Mouse (Mus musculus) midbrain, embryonic 15.5 days (tissue): ENCODE measurements around the gene Dpp6. TPM values are rescaled to one million over a fixed set of nuclear protein-coding genes. Genes with fewer than 3 reads are reported as not detected.

ENCODE experiments used
- ATAC-seq: fragments of 200-750 bp; cut with Nextera tagmentation; replicated peaks from 2 replicates; pipeline ENCODE4 v1.8.0; 2017; ENCODE audit warnings: moderate TSS enrichment
- H3K27ac ChIP-seq: fragments of 300-500 bp; sonication (generic); 2 replicates; pipeline ENCODE4 v1.5.1; 2015; ENCODE audit warnings: mild to moderate bottlenecking, inconsistent platforms
- H3K27me3 ChIP-seq: fragments of 300-500 bp; sonication (generic); replicated peaks from 2 replicates; pipeline ENCODE4 v1.6.1; 2015; ENCODE audit warnings: inconsistent platforms
- H3K36me3 ChIP-seq: fragments of 300-500 bp; sonication (generic); replicated peaks from 2 replicates; pipeline ENCODE4 v1.6.1; 2015; ENCODE audit warnings: inconsistent platforms
- H3K4me1 ChIP-seq: fragments of 300-500 bp; sonication (generic); 2 replicates; pipeline ENCODE4 v1.6.1; 2015; ENCODE audit warnings: inconsistent platforms
- H3K4me2 ChIP-seq: fragments of 300-500 bp; sonication (generic); 2 replicates; pipeline ENCODE4 v1.6.1; 2015; ENCODE audit warnings: inconsistent platforms, mild to moderate bottlenecking, moderate library complexity
- H3K4me3 ChIP-seq: fragments of 300-500 bp; sonication (generic); 2 replicates; pipeline ENCODE4 v1.5.1; 2015; ENCODE audit warnings: mild to moderate bottlenecking, inconsistent platforms
- H3K9ac ChIP-seq: fragments of 300-500 bp; sonication (generic); 2 replicates; pipeline ENCODE4 v1.6.1; 2015; ENCODE audit warnings: mild to moderate bottlenecking, inconsistent platforms
- H3K9me3 ChIP-seq: fragments of 300-500 bp; sonication (generic); 2 replicates; pipeline ENCODE4 v1.6.1; 2016; ENCODE audit warnings: inconsistent platforms
- WGBS: fragments of 180-500 bp; shearing (Covaris S2); methylation state at CpG from one replicate; pipeline ENCODE4 v1.1.7; 2015; ENCODE audit warnings: mixed read lengths; 5-methylcytosine and 5-hydroxymethylcytosine counted together
- polyA plus RNA-seq: library from polyadenylated mRNA; unstranded; fragments of >200 nt; fragmentation: Nextera tagmentation; extraction: Ambion mirVana; gene quantifications from 2 replicates; pipeline ENCODE4 v1.2.1, GENCODE M21; 2015

The Dpp6 gene
- polyA plus RNA-seq, 1 experiment from 2014 or later, result 88.3 TPM

- H3K27ac ChIP-seq, result no peak overlapping the region
- H3K36me3 ChIP-seq, result 0 out of 2 replicates have a peak, but pooled peaks cover 11% of the 10 kb centered on the region
- H3K4me1 ChIP-seq, result no peaks in the 10 kb centered on the region
- no peak overlapping the region for H3K4me2 ChIP-seq
- H3K4me3 ChIP-seq, result no peak overlapping the region
- no peaks in the 10 kb centered on the region for H3K27me3 ChIP-seq
- WGBS, result 26% methylated on average over 2 of the region's 2 CpGs
- no peaks in the 10 kb centered on the region for H3K9me3 ChIP-seq
- no peak overlapping the region for H3K9ac ChIP-seq
- no peak for ATAC-seq
These were observed 907.5 kb downstream of the Dpp6 start for GRCm38 (mm10) chr5:27724460-27724859.

DNA sequence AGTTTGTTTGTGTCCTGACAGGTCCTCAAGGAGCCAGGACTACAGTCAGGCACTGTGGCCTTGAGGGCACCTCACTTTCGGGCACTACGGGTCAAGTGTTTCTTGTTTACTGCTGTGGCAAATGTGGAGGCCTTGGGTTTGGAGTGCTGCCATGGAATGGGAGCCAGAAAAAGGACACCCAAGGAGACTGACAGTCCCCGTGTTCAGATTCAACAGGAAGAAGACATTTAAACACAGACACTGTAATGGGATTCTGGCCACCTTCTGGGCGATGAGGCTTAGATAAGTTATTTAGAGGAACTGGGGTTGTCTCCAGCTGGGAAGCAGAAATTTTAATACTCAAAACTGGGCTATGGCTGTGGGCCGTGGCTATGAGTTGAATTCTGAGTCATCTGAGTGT lies 913.7 kb downstream of the Dpp6 start:
- Histone ChIP-seq H3K9ac (no peak overlapping the region), H3K4me2 (no peak overlapping the region), H3K36me3 (0 out of 2 replicates have a peak, but pooled peaks cover 7% of the 10 kb centered on the region), H3K27ac (no peak overlapping the region), H3K9me3 (peaks cover 3% of the 10 kb centered on the region; the same call in 1 of the 2 replicates), H3K4me1 (0 out of 2 replicates have a peak, but pooled peaks cover 5% of the 10 kb centered on the region), H3K27me3 (no peaks in the 10 kb centered on the region), H3K4me3 (no peak overlapping the region)
- WGBS, result 77% methylated on average over 5 of the region's 5 CpGs
- no peak for ATAC-seq

GRCm38 (mm10) chr5:27731392-27731791 lies 914.4 kb downstream of the Dpp6 start:
- Histone ChIP-seq H3K27ac (no peak overlapping the region), H3K9me3 (peaks cover 3% of the 10 kb centered on the region; the same call in 1 of the 2 replicates), H3K4me2 (no peak overlapping the region), H3K36me3 (0 out of 2 replicates have a peak, but pooled peaks cover under 1% of the 10 kb centered on the region), H3K27me3 (no peaks in the 10 kb centered on the region), H3K9ac (no peak overlapping the region), H3K4me1 (0 out of 2 replicates have a peak, but pooled peaks cover 5% of the 10 kb centered on the region), H3K4me3 (no peak overlapping the region)
- WGBS, result 67% methylated on average over 1 of the region's 1 CpGs
- ATAC-seq, result no peak

- H3K9ac ChIP-seq, result no peak overlapping the region
- H3K27ac ChIP-seq, result peak overlapping the region; percentile 18
- H3K4me3 ChIP-seq, result no peak overlapping the region
- H3K9me3 ChIP-seq, result peaks cover 3% of the 10 kb centered on the region; the same call in 1 of the 2 replicates
- WGBS, result 58% methylated on average over 5 of the region's 5 CpGs
- H3K27me3 ChIP-seq, result no peaks in the 10 kb centered on the region
- H3K4me1 ChIP-seq, result 0 out of 2 replicates have a peak, but pooled peaks cover 5% of the 10 kb centered on the region
- no peaks in the 10 kb centered on the region for H3K36me3 ChIP-seq
- H3K4me2 ChIP-seq, result no peak overlapping the region
- peak; percentile 27; the same call in 1 of the 2 replicates for ATAC-seq
These were observed 915.4 kb downstream of the Dpp6 start for GRCm38 (mm10) chr5:27732288-27732868.

DNA sequence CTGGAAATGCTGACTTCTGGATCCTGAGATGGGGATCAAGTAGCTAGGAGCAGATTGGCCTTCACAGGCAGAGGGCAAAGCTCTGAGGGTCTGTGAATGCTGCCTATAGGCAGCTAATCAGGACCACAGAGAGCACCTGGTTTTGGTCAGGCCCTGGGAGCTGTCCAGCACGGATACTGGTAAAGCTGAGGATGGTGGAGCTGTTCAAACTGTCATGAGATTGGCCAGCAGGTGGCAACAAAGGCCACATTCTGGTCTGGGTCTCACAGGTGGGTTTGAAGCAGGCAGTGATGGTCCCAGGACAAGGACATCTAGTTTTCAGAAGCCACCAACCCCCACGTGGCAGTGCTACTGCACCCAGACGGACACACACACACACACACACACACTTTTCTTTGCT lies 920.2 kb downstream of the Dpp6 start:
- peak; percentile 55; the same call in 1 of the 2 replicates for ATAC-seq
- H3K27ac ChIP-seq, result no peak overlapping the region
- H3K4me2 ChIP-seq, result no peak overlapping the region
- H3K27me3 ChIP-seq, result no peaks in the 10 kb centered on the region
- whole genome bisulfite sequencing, result 9% methylated on average over 3 of the region's 3 CpGs
- no peak overlapping the region for H3K4me3 ChIP-seq
- peaks cover 3% of the 10 kb centered on the region; the same call in 1 of the 2 replicates for H3K36me3 ChIP-seq
- peaks cover 3% of the 10 kb centered on the region; the same call in 1 of the 2 replicates for H3K9me3 ChIP-seq
- H3K4me1 ChIP-seq, result 0 out of 2 replicates have a peak, but pooled peaks cover 5% of the 10 kb centered on the region
- no peak overlapping the region for H3K9ac ChIP-seq

- WGBS, result 85% methylated on average over 6 of the region's 6 CpGs
- no peaks in the 10 kb centered on the region for H3K27me3 ChIP-seq
- no peak for ATAC-seq
- peaks cover 17% of the 10 kb centered on the region for H3K36me3 ChIP-seq
- H3K9ac ChIP-seq, result no peak overlapping the region
- H3K4me3 ChIP-seq, result no peak overlapping the region
- no peak overlapping the region for H3K4me2 ChIP-seq
- no peaks in the 10 kb centered on the region for H3K4me1 ChIP-seq
- peaks cover 3% of the 10 kb centered on the region; the same call in 1 of the 2 replicates for H3K9me3 ChIP-seq
- H3K27ac ChIP-seq, result no peak overlapping the region
These were observed 922.2 kb downstream of the Dpp6 start for GRCm38 (mm10) chr5:27739216-27739615.

DNA sequence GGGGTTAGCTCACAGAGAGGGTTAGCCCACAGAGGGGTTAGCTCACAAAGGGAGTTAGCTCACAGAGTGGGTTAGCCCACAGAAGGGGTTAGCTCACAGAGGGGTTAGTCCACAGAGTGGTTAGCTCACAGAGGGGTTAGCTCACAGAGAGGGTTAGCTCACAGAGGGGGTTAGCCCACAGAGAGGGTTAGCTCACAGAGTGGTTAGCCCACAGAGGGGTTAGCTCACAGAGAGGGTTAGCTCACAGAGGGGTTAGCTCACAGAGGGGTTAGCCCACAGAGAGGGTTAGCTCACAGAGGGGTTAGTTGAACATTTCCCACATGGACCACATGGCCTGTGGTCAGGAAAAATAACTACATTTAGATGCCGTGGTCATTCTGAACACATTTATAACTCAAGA lies 927.9 kb downstream of the Dpp6 start:
- no peak overlapping the region for H3K4me3 ChIP-seq
- no peaks in the 10 kb centered on the region for H3K4me1 ChIP-seq
- H3K36me3 ChIP-seq, result peaks cover 35% of the 10 kb centered on the region
- H3K4me2 ChIP-seq, result no peak overlapping the region
- no peak overlapping the region for H3K27ac ChIP-seq
- WGBS, result 96% methylated on average over 1 of the region's 1 CpGs
- H3K27me3 ChIP-seq, result no peaks in the 10 kb centered on the region
- ATAC-seq, result no peak
- H3K9me3 ChIP-seq, result no peaks in the 10 kb centered on the region
- no peak overlapping the region for H3K9ac ChIP-seq

- WGBS, result 59% methylated on average over 4 of the region's 4 CpGs
- H3K9me3 ChIP-seq, result no peaks in the 10 kb centered on the region
- 0 out of 2 replicates have a peak, but pooled peaks have one; percentile 27 for ATAC-seq
- peaks cover 36% of the 10 kb centered on the region for H3K36me3 ChIP-seq
- H3K4me3 ChIP-seq, result no peak overlapping the region
- no peaks in the 10 kb centered on the region for H3K4me1 ChIP-seq
- no peak overlapping the region for H3K4me2 ChIP-seq
- no peak overlapping the region for H3K27ac ChIP-seq
- no peaks in the 10 kb centered on the region for H3K27me3 ChIP-seq
- H3K9ac ChIP-seq, result no peak overlapping the region
These were observed 948.8 kb downstream of the Dpp6 start for GRCm38 (mm10) chr5:27765780-27766179.

GRCm38 (mm10) chr5:27767948-27768347 lies 950.9 kb downstream of the Dpp6 start:
- Histone ChIP-seq H3K4me2 (no peak overlapping the region), H3K4me1 (no peaks in the 10 kb centered on the region), H3K4me3 (no peak overlapping the region), H3K9me3 (no peaks in the 10 kb centered on the region), H3K9ac (no peak overlapping the region), H3K36me3 (peaks cover 35% of the 10 kb centered on the region), H3K27me3 (no peaks in the 10 kb centered on the region), H3K27ac (0 out of 2 replicates have a peak overlapping the region, but pooled peaks have one; percentile 8)
- no peak for ATAC-seq
- 59% methylated on average over 5 of the region's 5 CpGs for WGBS
